Mouse (Mus musculus) lung, postnatal 0 days (tissue): ENCODE data around the gene Fuz. TPM values are rescaled to one million over a fixed set of nuclear protein-coding genes. Genes with fewer than 3 reads are reported as not detected.

ENCODE experiments used
- ATAC-seq: fragments of 200-750 bp; cut with Nextera tagmentation; 2 replicates; pipeline ENCODE4 v1.8.0; 2017; ENCODE audit warnings: moderate library complexity
- DNase-seq: peaks from one replicate; pipeline ENCODE4 v3.0.0-alpha.2; 2016; ENCODE audit warnings: low spot score
- H3K27ac ChIP-seq: fragments of 300-500 bp; sonication (generic); 2 replicates; pipeline ENCODE4 v1.5.1; 2014; ENCODE audit warnings: antibody characterized with exemption, mild to moderate bottlenecking, low read length, mixed read lengths
- H3K27me3 ChIP-seq: fragments of 300-500 bp; sonication (generic); replicated peaks from 2 replicates; pipeline ENCODE4 v1.6.1; 2014; ENCODE audit warnings: low read length, mixed read lengths; ENCODE audit not compliant: insufficient read depth
- H3K36me3 ChIP-seq: fragments of 300-500 bp; sonication (generic); 2 replicates; pipeline ENCODE4 v1.6.1; 2014; ENCODE audit warnings: low read length, mixed read lengths; ENCODE audit not compliant: insufficient read depth
- H3K4me1 ChIP-seq: fragments of 300-500 bp; sonication (generic); 2 replicates; pipeline ENCODE4 v1.6.1; 2014; ENCODE audit warnings: antibody characterized with exemption, low read depth, low read length, mixed read lengths; ENCODE audit not compliant: insufficient read depth
- H3K4me2 ChIP-seq: fragments of 300-500 bp; sonication (generic); replicated peaks from 2 replicates; pipeline ENCODE4 v1.6.1; 2014; ENCODE audit warnings: low read depth, mild to moderate bottlenecking, low read length, moderate library complexity, mixed read lengths
- H3K4me3 ChIP-seq: fragments of 300-500 bp; sonication (generic); 2 replicates; pipeline ENCODE4 v1.5.1; 2014; ENCODE audit warnings: low read depth, low read length
- H3K9ac ChIP-seq: fragments of 300-500 bp; sonication (generic); replicated peaks from 2 replicates; pipeline ENCODE4 v1.6.1; 2014; ENCODE audit warnings: low read depth, mild to moderate bottlenecking
- H3K9me3 ChIP-seq: fragments of 300-500 bp; sonication (generic); 2 replicates; pipeline ENCODE4 v1.6.1; 2016; ENCODE audit warnings: low read length, mixed read lengths
- CTCF ChIP-seq: IDR thresholded peaks from 2 replicates; pipeline ENCODE4 v1.5.1; 2016; ENCODE audit warnings: antibody characterized with exemption, mild to moderate bottlenecking
- EP300 ChIP-seq: IDR thresholded peaks from 2 replicates; pipeline ENCODE4 v1.6.1; 2016; ENCODE audit warnings: antibody characterized with exemption, mild to moderate bottlenecking, control low read depth
- WGBS: fragments of 180-500 bp; shearing (Covaris S2); extraction: QIAGEN DNeasy Blood & Tissue Kit; methylation state at CpG from one replicate; pipeline ENCODE4 v1.1.7; 2014; 5-methylcytosine and 5-hydroxymethylcytosine counted together
- polyA plus RNA-seq: library from polyadenylated mRNA; unstranded; fragments of >200 nt; fragmentation: Nextera tagmentation; extraction: Ambion mirVana; gene quantifications from 2 replicates; pipeline ENCODE4 v1.2.1, GENCODE M21; 2015

The Fuz gene
- polyA plus RNA-seq, 1 experiment from 2014 or later = 15.1 TPM

GRCm38 (mm10) chr7:44853596-44854355, 42.1 kb upstream of the Fuz start:
- no peaks in the 10 kb centered on the region for H3K27me3 ChIP-seq
- H3K4me2 ChIP-seq = peak overlapping the region; percentile 96
- H3K36me3 ChIP-seq = no peaks in the 10 kb centered on the region
- no peaks in the 10 kb centered on the region for H3K9me3 ChIP-seq
- DNase-seq (peak; percentile 34), ATAC-seq (no peak)
- H3K4me3 ChIP-seq = peak overlapping the region; percentile 55
- 23% methylated on average over 26 of the region's 26 CpGs for WGBS
- peaks cover 22% of the 10 kb centered on the region for H3K4me1 ChIP-seq
- H3K27ac ChIP-seq = peak overlapping the region; percentile 98
- TF ChIP-seq EP300 (no peak), CTCF (no peak)
- H3K9ac ChIP-seq = peak overlapping the region; percentile 70

- under 1% methylated on average over 45 of the region's 45 CpGs for WGBS
- no peaks in the 10 kb centered on the region for H3K9me3 ChIP-seq
Measured at GRCm38 (mm10) chr7:44854356-44855031, 41.4 kb upstream of the Fuz start.

GRCm38 (mm10) chr7:44855036-44855435, 40.8 kb upstream of the Fuz start:
- peaks cover 22% of the 10 kb centered on the region for H3K4me1 ChIP-seq

More at GRCm38 (mm10) chr7:44854356-44855031, 41.4 kb upstream of the Fuz start:
- H3K4me3 ChIP-seq = peak overlapping the region; percentile 55
- peak overlapping the region; percentile 70 for H3K9ac ChIP-seq
- no peaks in the 10 kb centered on the region for H3K27me3 ChIP-seq
- H3K4me1 ChIP-seq = peaks cover 22% of the 10 kb centered on the region
- no peak; the same call in 1 of the 2 replicates for TF ChIP-seq EP300
- no peak for TF ChIP-seq CTCF
- DNase-seq (peak; percentile 94), ATAC-seq (peak; percentile 71)
- H3K27ac ChIP-seq = peak overlapping the region; percentile 98
- H3K4me2 ChIP-seq = peak overlapping the region; percentile 96
- H3K36me3 ChIP-seq = no peaks in the 10 kb centered on the region

GRCm38 (mm10) chr7:44856265-44856916, 39.5 kb upstream of the Fuz start:
- no peaks in the 10 kb centered on the region for H3K9me3 ChIP-seq
- 53% methylated on average over 9 of the region's 9 CpGs for WGBS
- no peaks in the 10 kb centered on the region for H3K36me3 ChIP-seq
- ATAC-seq = no peak
- H3K4me1 ChIP-seq = peaks cover 18% of the 10 kb centered on the region
- no peak overlapping the region for H3K9ac ChIP-seq
- no peak for TF ChIP-seq EP300
- TF ChIP-seq CTCF = no peak
- peak overlapping the region; percentile 96 for H3K4me2 ChIP-seq
- peak overlapping the region; percentile 93 for H3K27ac ChIP-seq
- H3K27me3 ChIP-seq = no peaks in the 10 kb centered on the region
- no peak for DNase-seq
- H3K4me3 ChIP-seq = peak overlapping the region; percentile 69

More at GRCm38 (mm10) chr7:44855036-44855435, 40.8 kb upstream of the Fuz start:
- Histone ChIP-seq H3K4me3 (peak overlapping the region; percentile 55), H3K36me3 (no peaks in the 10 kb centered on the region), H3K27ac (peak overlapping the region; percentile 98), H3K9me3 (no peaks in the 10 kb centered on the region), H3K27me3 (no peaks in the 10 kb centered on the region), H3K9ac (peak overlapping the region; percentile 70), H3K4me2 (peak overlapping the region; percentile 96)
- DNase-seq (no peak), ATAC-seq (no peak)
- TF ChIP-seq CTCF (no peak), EP300 (no peak)
- WGBS = 42% methylated on average over 10 of the region's 10 CpGs

GRCm38 (mm10) chr7:44857042-44857552, 38.8 kb upstream of the Fuz start, which contains the start of gene Pnkp:
Gene Pnkp, plus strand, starts transcription at chr7:44857139.
- 0 out of 2 replicates have a peak, but pooled peaks cover 2% of the 10 kb centered on the region for H3K36me3 ChIP-seq
- peak within 1 kb of the TSS; percentile 96 for H3K4me2 ChIP-seq
- WGBS = under 1% methylated on average over 32 of the region's 32 CpGs
- H3K27me3 ChIP-seq = no peaks in the 10 kb centered on the region
- H3K9ac ChIP-seq = peak within 1 kb of the TSS; percentile 74
- H3K27ac ChIP-seq = peak within 1 kb of the TSS; percentile 93
- TF ChIP-seq EP300 = peak; percentile 24; the same call in 1 of the 2 replicates
- 0 out of 2 replicates have a peak, but pooled peaks have one; percentile 8 for TF ChIP-seq CTCF
- ATAC-seq (peak; percentile 41), DNase-seq (peak; percentile 95)
- peak within 1 kb of the TSS; percentile 69 for H3K4me3 ChIP-seq
- peaks cover 18% of the 10 kb centered on the region for H3K4me1 ChIP-seq
- H3K9me3 ChIP-seq = no peaks in the 10 kb centered on the region
